Mouse (Mus musculus): ENCODE measurements at regions not wholly inside any gene's neighbourhood (a gene's known extent, or its start where the extent isn't known, plus 50 kb on each side); places are given as distances from the start of the nearest gene placed in this dataset.

- Histone ChIP-seq H3K4me3 (ENCODE audit: low read depth, low read length) (no peak overlapping the region), H3K9ac (ENCODE audit: low read length) (no peak overlapping the region), H3K4me2 (ENCODE audit: low read depth) (no peak overlapping the region), H3K27ac (ENCODE audit: low read depth, low read length) (no peak overlapping the region), H3K9me3 (ENCODE audit: control insufficient read depth, low read length) (no peaks in the 10 kb centered on the region), H3K27me3 (ENCODE audit: control insufficient read depth, insufficient read depth, low read length) (no peaks in the 10 kb centered on the region), H3K4me1 (ENCODE audit: control insufficient read depth, insufficient read depth, low read length) (no peaks in the 10 kb centered on the region), H3K36me3 (ENCODE audit: control insufficient read depth, insufficient read depth, low read length) (no peaks in the 10 kb centered on the region)
- DNase-seq (ENCODE audit: low spot score), result no peak
- no peak for ATAC-seq (ENCODE audit: insufficient read depth, low FRiP score, low TSS enrichment)
These were observed 2472.7 kb upstream of the Gm7489 start for GRCm38 (mm10) chr15:51411966-51412365.

- Histone ChIP-seq H3K27ac (ENCODE audit: low read depth, low read length) (no peak overlapping the region), H3K9ac (ENCODE audit: low read length) (no peak overlapping the region), H3K4me1 (ENCODE audit: control insufficient read depth, insufficient read depth, low read length) (no peaks in the 10 kb centered on the region), H3K9me3 (ENCODE audit: control insufficient read depth, low read length) (no peaks in the 10 kb centered on the region), H3K27me3 (ENCODE audit: control insufficient read depth, insufficient read depth, low read length) (no peaks in the 10 kb centered on the region), H3K4me2 (ENCODE audit: low read depth) (no peak overlapping the region), H3K4me3 (ENCODE audit: low read depth, low read length) (no peak overlapping the region), H3K36me3 (ENCODE audit: control insufficient read depth, insufficient read depth, low read length) (no peaks in the 10 kb centered on the region)
- 78% methylated on average over 2 of the region's 2 CpGs for WGBS
- DNase-seq (ENCODE audit: low spot score), result no peak
- no peak for ATAC-seq (ENCODE audit: insufficient read depth, low FRiP score, low TSS enrichment)
These were observed 2442.1 kb upstream of the Gm7489 start for GRCm38 (mm10) chr15:51442606-51443005.

GRCm38 (mm10) chr15:51469895-51470294 lies 2414.8 kb upstream of the Gm7489 start:
- no peak overlapping the region for H3K9ac ChIP-seq (ENCODE audit: low read length)
- H3K27me3 ChIP-seq (ENCODE audit: control insufficient read depth, insufficient read depth, low read length), result no peaks in the 10 kb centered on the region
- no peak overlapping the region for H3K4me3 ChIP-seq (ENCODE audit: low read depth, low read length)
- 89% methylated on average over 3 of the region's 3 CpGs for WGBS
- no peaks in the 10 kb centered on the region for H3K36me3 ChIP-seq (ENCODE audit: control insufficient read depth, insufficient read depth, low read length)
- ATAC-seq (ENCODE audit: insufficient read depth, low FRiP score, low TSS enrichment), result no peak
- H3K27ac ChIP-seq (ENCODE audit: low read depth, low read length), result no peak overlapping the region
- H3K4me2 ChIP-seq (ENCODE audit: low read depth), result no peak overlapping the region
- H3K4me1 ChIP-seq (ENCODE audit: control insufficient read depth, insufficient read depth, low read length), result no peaks in the 10 kb centered on the region
- DNase-seq (ENCODE audit: low spot score), result no peak
- no peaks in the 10 kb centered on the region for H3K9me3 ChIP-seq (ENCODE audit: control insufficient read depth, low read length)

GRCm38 (mm10) chr15:51471143-51471542 lies 2413.6 kb upstream of the Gm7489 start:
- Histone ChIP-seq H3K4me3 (ENCODE audit: low read depth, low read length) (no peak overlapping the region), H3K9me3 (ENCODE audit: control insufficient read depth, low read length) (no peaks in the 10 kb centered on the region), H3K9ac (ENCODE audit: low read length) (no peak overlapping the region), H3K4me1 (ENCODE audit: control insufficient read depth, insufficient read depth, low read length) (no peaks in the 10 kb centered on the region), H3K36me3 (ENCODE audit: control insufficient read depth, insufficient read depth, low read length) (no peaks in the 10 kb centered on the region), H3K4me2 (ENCODE audit: low read depth) (no peak overlapping the region), H3K27ac (ENCODE audit: low read depth, low read length) (no peak overlapping the region), H3K27me3 (ENCODE audit: control insufficient read depth, insufficient read depth, low read length) (no peaks in the 10 kb centered on the region)
- DNase-seq (ENCODE audit: low spot score) (no peak), ATAC-seq (ENCODE audit: insufficient read depth, low FRiP score, low TSS enrichment) (no peak)
- 54% methylated on average over 1 of the region's 1 CpGs for WGBS

GRCm38 (mm10) chr15:51472049-51472448 lies 2412.7 kb upstream of the Gm7489 start:
- Histone ChIP-seq H3K36me3 (ENCODE audit: control insufficient read depth, insufficient read depth, low read length) (no peaks in the 10 kb centered on the region), H3K27ac (ENCODE audit: low read depth, low read length) (no peak overlapping the region), H3K9ac (ENCODE audit: low read length) (no peak overlapping the region), H3K4me1 (ENCODE audit: control insufficient read depth, insufficient read depth, low read length) (no peaks in the 10 kb centered on the region), H3K4me2 (ENCODE audit: low read depth) (no peak overlapping the region), H3K27me3 (ENCODE audit: control insufficient read depth, insufficient read depth, low read length) (no peaks in the 10 kb centered on the region), H3K4me3 (ENCODE audit: low read depth, low read length) (no peak overlapping the region), H3K9me3 (ENCODE audit: control insufficient read depth, low read length) (no peaks in the 10 kb centered on the region)
- WGBS, result 96% methylated on average over 2 of the region's 2 CpGs
- no peak for ATAC-seq (ENCODE audit: insufficient read depth, low FRiP score, low TSS enrichment)
- DNase-seq (ENCODE audit: low spot score), result no peak

GRCm38 (mm10) chr15:51481856-51482255 lies 2402.8 kb upstream of the Gm7489 start:
- no peak overlapping the region for H3K4me3 ChIP-seq (ENCODE audit: low read depth, low read length)
- no peaks in the 10 kb centered on the region for H3K27me3 ChIP-seq (ENCODE audit: control insufficient read depth, insufficient read depth, low read length)
- no peak for ATAC-seq (ENCODE audit: insufficient read depth, low FRiP score, low TSS enrichment)
- no peaks in the 10 kb centered on the region for H3K9me3 ChIP-seq (ENCODE audit: control insufficient read depth, low read length)
- 89% methylated on average over 4 of the region's 4 CpGs for WGBS
- H3K4me1 ChIP-seq (ENCODE audit: control insufficient read depth, insufficient read depth, low read length), result no peaks in the 10 kb centered on the region
- DNase-seq (ENCODE audit: low spot score), result no peak
- H3K9ac ChIP-seq (ENCODE audit: low read length), result no peak overlapping the region
- no peak overlapping the region for H3K4me2 ChIP-seq (ENCODE audit: low read depth)
- H3K27ac ChIP-seq (ENCODE audit: low read depth, low read length), result no peak overlapping the region
- H3K36me3 ChIP-seq (ENCODE audit: control insufficient read depth, insufficient read depth, low read length), result no peaks in the 10 kb centered on the region

- Histone ChIP-seq H3K9me3 (ENCODE audit: control insufficient read depth, low read length) (no peaks in the 10 kb centered on the region), H3K4me2 (ENCODE audit: low read depth) (no peak overlapping the region), H3K9ac (ENCODE audit: low read length) (no peak overlapping the region), H3K4me3 (ENCODE audit: low read depth, low read length) (no peak overlapping the region), H3K4me1 (ENCODE audit: control insufficient read depth, insufficient read depth, low read length) (no peaks in the 10 kb centered on the region), H3K27ac (ENCODE audit: low read depth, low read length) (no peak overlapping the region), H3K27me3 (ENCODE audit: control insufficient read depth, insufficient read depth, low read length) (no peaks in the 10 kb centered on the region), H3K36me3 (ENCODE audit: control insufficient read depth, insufficient read depth, low read length) (no peaks in the 10 kb centered on the region)
- ATAC-seq (ENCODE audit: insufficient read depth, low FRiP score, low TSS enrichment) (no peak), DNase-seq (ENCODE audit: low spot score) (no peak)
- 84% methylated on average over 2 of the region's 2 CpGs for WGBS
These were observed 2400.5 kb upstream of the Gm7489 start for GRCm38 (mm10) chr15:51484207-51484606.

GRCm38 (mm10) chr15:51485554-51485953 lies 2399.2 kb upstream of the Gm7489 start:
- H3K27ac ChIP-seq (ENCODE audit: low read depth, low read length), result no peak overlapping the region
- H3K36me3 ChIP-seq (ENCODE audit: control insufficient read depth, insufficient read depth, low read length), result no peaks in the 10 kb centered on the region
- no peaks in the 10 kb centered on the region for H3K4me1 ChIP-seq (ENCODE audit: control insufficient read depth, insufficient read depth, low read length)
- no peak for ATAC-seq (ENCODE audit: insufficient read depth, low FRiP score, low TSS enrichment)
- no peak for DNase-seq (ENCODE audit: low spot score)
- H3K4me3 ChIP-seq (ENCODE audit: low read depth, low read length), result no peak overlapping the region
- no peaks in the 10 kb centered on the region for H3K27me3 ChIP-seq (ENCODE audit: control insufficient read depth, insufficient read depth, low read length)
- 93% methylated on average over 2 of the region's 2 CpGs for WGBS
- no peak overlapping the region for H3K4me2 ChIP-seq (ENCODE audit: low read depth)
- no peaks in the 10 kb centered on the region for H3K9me3 ChIP-seq (ENCODE audit: control insufficient read depth, low read length)
- H3K9ac ChIP-seq (ENCODE audit: low read length), result no peak overlapping the region

GRCm38 (mm10) chr15:51502058-51502741 lies 2382.5 kb upstream of the Gm7489 start:
- no peaks in the 10 kb centered on the region for H3K27me3 ChIP-seq (ENCODE audit: control insufficient read depth, insufficient read depth, low read length)
- 78% methylated on average over 12 of the region's 12 CpGs for WGBS
- H3K4me3 ChIP-seq (ENCODE audit: low read depth, low read length), result no peak overlapping the region
- H3K36me3 ChIP-seq (ENCODE audit: control insufficient read depth, insufficient read depth, low read length), result no peaks in the 10 kb centered on the region
- no peak overlapping the region for H3K9ac ChIP-seq (ENCODE audit: low read length)
- no peaks in the 10 kb centered on the region for H3K9me3 ChIP-seq (ENCODE audit: control insufficient read depth, low read length)
- no peaks in the 10 kb centered on the region for H3K4me1 ChIP-seq (ENCODE audit: control insufficient read depth, insufficient read depth, low read length)
- H3K4me2 ChIP-seq (ENCODE audit: low read depth), result no peak overlapping the region
- ATAC-seq (ENCODE audit: insufficient read depth, low FRiP score, low TSS enrichment) (no peak), DNase-seq (ENCODE audit: low spot score) (no peak)
- H3K27ac ChIP-seq (ENCODE audit: low read depth, low read length), result no peak overlapping the region

Measured in neural tube, embryonic 11.5 days (tissue).